Mouse (Mus musculus): Measurements from ENCODE around the gene Atg16l2.

GRCm38 (mm10) chr7:101319796-101320195 is 17.7 kb upstream of the Atg16l2 start:
- TF ChIP-seq ZC3H11A (IDR thresholded peaks at IDR 0.05; ENCODE audit: low read depth, low read length) (no peak), POLR2AphosphoS2 (IDR thresholded peaks at IDR 0.05; ENCODE audit: low read length) (no peak), POLR2A (IDR thresholded peaks at IDR 0.05; ENCODE audit: control insufficient read depth in 1 of 2, insufficient read depth in 1 of 2, low read depth in 1 of 2, low read length in 2 of 2, poor library complexity in 1 of 2) (no peak), USF1 (IDR thresholded peaks at IDR 0.05; ENCODE audit: low read depth, low read length) (no peak), NRF1 (IDR thresholded peaks at IDR 0.05; ENCODE audit: insufficient read depth, low read depth, low read length, poor library complexity, severe bottlenecking) (no peak), CTCF (IDR thresholded peaks at IDR 0.05 in 2 of 3, conservative IDR thresholded peaks at IDR 0.05 in 1 of 3; ENCODE audit: control insufficient read depth in 1 of 3, insufficient read depth in 1 of 3, low read depth in 2 of 3, low read length in 3 of 3, poor library complexity in 1 of 3, severe bottlenecking in 1 of 3) (no peak), BHLHE40 (IDR thresholded peaks at IDR 0.05; ENCODE audit: borderline replicate concordance, low read depth, low read length) (no peak), HCFC1 (IDR thresholded peaks at IDR 0.05; ENCODE audit: low read depth, low read length) (no peak), EP300 (IDR thresholded peaks at IDR 0.05; ENCODE audit: low read depth in 1 of 2, low read length in 2 of 2) (no peak), USF2 (IDR thresholded peaks at IDR 0.05; ENCODE audit: borderline replicate concordance in 1 of 2, insufficient read depth in 1 of 2, low read depth in 1 of 2, low read length in 2 of 2) (no peak)
